Mouse (Mus musculus) intestine, postnatal 0 days (tissue): ENCODE results near the gene Rab3a. TPM values are rescaled to one million over a fixed set of nuclear protein-coding genes. Genes with fewer than 3 reads are reported as not detected.
A peak's percentile ranks its signal among the peaks of the same experiment; 100 is the strongest.

Experiments used
- ATAC-seq: fragments of 200-750 bp; cut with Nextera tagmentation; 2 replicates; pipeline ENCODE4 v1.8.0; 2017; ENCODE audit warnings: mild to moderate bottlenecking, moderate TSS enrichment, moderate library complexity
- H3K27ac ChIP-seq: fragments of 300-500 bp; sonication (generic); 2 replicates; pipeline ENCODE4 v1.5.1; 2014; ENCODE audit warnings: mild to moderate bottlenecking, low read depth, low read length, moderate library complexity
- H3K27me3 ChIP-seq: fragments of 300-500 bp; sonication (generic); replicated peaks from 2 replicates; pipeline ENCODE4 v1.6.1; 2014; ENCODE audit warnings: low read length, mixed read lengths; ENCODE audit not compliant: control insufficient read depth, insufficient read depth
- H3K36me3 ChIP-seq: fragments of 300-500 bp; sonication (generic); 2 replicates; pipeline ENCODE4 v1.6.1; 2014; ENCODE audit warnings: mild to moderate bottlenecking, moderate library complexity; ENCODE audit not compliant: control insufficient read depth, insufficient read depth
- H3K4me1 ChIP-seq: fragments of 300-500 bp; sonication (generic); replicated peaks from 2 replicates; pipeline ENCODE4 v1.6.1; 2014; ENCODE audit warnings: antibody characterized with exemption, low read length, mixed read lengths; ENCODE audit not compliant: control insufficient read depth, insufficient read depth
- H3K4me2 ChIP-seq: fragments of 300-500 bp; sonication (generic); replicated peaks from 2 replicates; pipeline ENCODE4 v1.6.1; 2014; ENCODE audit warnings: low read depth, mild to moderate bottlenecking, moderate library complexity
- H3K4me3 ChIP-seq: fragments of 300-500 bp; sonication (generic); 2 replicates; pipeline ENCODE4 v1.5.1; 2014; ENCODE audit warnings: low read depth, low read length
- H3K9ac ChIP-seq: fragments of 300-500 bp; sonication (generic); 2 replicates; pipeline ENCODE4 v1.6.1; 2014; ENCODE audit warnings: mild to moderate bottlenecking, low read depth, low read length
- H3K9me3 ChIP-seq: fragments of 300-500 bp; sonication (generic); 2 replicates; pipeline ENCODE4 v1.6.1; 2016; ENCODE audit warnings: mixed run types; ENCODE audit not compliant: control insufficient read depth
- CTCF ChIP-seq: sonication (generic); IDR thresholded peaks from 2 replicates; pipeline ENCODE4 v1.5.1; 2016; ENCODE audit warnings: low read depth, mild to moderate bottlenecking, control low read depth, antibody characterized with exemption, moderate library complexity
- WGBS: fragments of 180-500 bp; shearing (Covaris S2); extraction: QIAGEN DNeasy Blood & Tissue Kit; methylation state at CpG from one replicate; pipeline ENCODE4 v1.1.7; 2014; 5-methylcytosine and 5-hydroxymethylcytosine counted together
- polyA plus RNA-seq: library from polyadenylated mRNA; unstranded; fragments of >200 nt; fragmentation: Nextera tagmentation; extraction: Ambion mirVana; gene quantifications from 2 replicates; pipeline ENCODE4 v1.2.1, GENCODE M21; 2015

Rab3a gene
- polyA plus RNA-seq, 1 experiment from 2014 or later = 18.8 TPM

- no peak for ATAC-seq
- H3K4me2 ChIP-seq = no peak overlapping the region
- no peaks in the 10 kb centered on the region for H3K4me1 ChIP-seq
- H3K27ac ChIP-seq = no peak overlapping the region
- 68% methylated on average over 5 of the region's 5 CpGs for WGBS
- no peaks in the 10 kb centered on the region for H3K36me3 ChIP-seq
- H3K27me3 ChIP-seq = peaks cover 6% of the 10 kb centered on the region
- H3K4me3 ChIP-seq = no peak overlapping the region
- no peak overlapping the region for H3K9ac ChIP-seq
- no peaks in the 10 kb centered on the region for H3K9me3 ChIP-seq
- no peak for TF ChIP-seq CTCF
These were observed 16.8 kb upstream of the Rab3a start for GRCm38 (mm10) chr8:70737705-70738104.

DNA sequence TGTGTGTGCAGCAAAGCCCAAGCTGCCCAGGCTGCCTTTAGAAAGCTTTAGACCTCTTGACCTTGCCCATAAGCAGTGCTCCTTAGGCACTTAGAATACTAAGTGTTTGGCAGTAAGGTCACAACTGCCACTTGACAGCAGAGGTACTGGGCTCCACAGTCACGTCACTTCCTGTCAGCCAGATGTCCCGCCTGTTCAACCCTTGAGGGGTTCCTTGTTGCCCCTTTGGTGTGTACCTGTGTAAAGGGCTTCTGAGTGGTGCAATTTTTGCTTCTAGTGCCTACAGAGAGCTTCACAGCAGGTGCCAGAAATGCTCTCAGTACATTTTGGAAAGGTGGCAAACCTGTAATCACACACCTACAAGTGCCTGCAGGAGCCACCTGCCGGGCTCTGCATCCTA is 16.3 kb upstream of the Rab3a start:
- peaks cover 11% of the 10 kb centered on the region for H3K27me3 ChIP-seq
- no peaks in the 10 kb centered on the region for H3K36me3 ChIP-seq
- H3K4me2 ChIP-seq = no peak overlapping the region
- WGBS = 76% methylated on average over 3 of the region's 3 CpGs
- no peak for ATAC-seq
- no peak overlapping the region for H3K9ac ChIP-seq
- H3K9me3 ChIP-seq = no peaks in the 10 kb centered on the region
- H3K4me1 ChIP-seq = no peaks in the 10 kb centered on the region
- no peak for TF ChIP-seq CTCF
- no peak overlapping the region for H3K27ac ChIP-seq
- no peak overlapping the region for H3K4me3 ChIP-seq

DNA sequence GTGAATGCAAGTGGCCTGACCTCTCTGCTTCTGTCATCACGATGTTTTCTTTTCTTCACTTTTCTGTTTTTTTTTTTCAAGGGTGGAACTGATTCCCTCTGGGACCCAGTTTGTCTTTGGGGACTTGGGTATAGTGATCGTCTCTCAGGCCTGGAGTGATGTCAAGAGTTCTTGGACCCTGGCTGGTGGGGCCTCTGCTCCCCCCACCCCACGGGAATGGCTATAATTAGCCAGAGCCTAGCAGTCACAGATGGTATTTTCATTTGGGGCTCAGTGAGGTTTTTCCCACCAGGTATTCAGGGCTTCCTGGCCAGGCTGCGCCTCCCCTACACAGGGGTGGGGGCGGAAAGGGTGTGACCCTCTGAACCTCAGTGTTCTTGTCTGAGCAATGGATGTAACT is 12.8 kb upstream of the Rab3a start:
- Histone ChIP-seq H3K4me2 (no peak overlapping the region), H3K9me3 (no peaks in the 10 kb centered on the region), H3K36me3 (no peaks in the 10 kb centered on the region), H3K27ac (no peak overlapping the region), H3K4me3 (no peak overlapping the region), H3K27me3 (peaks cover 32% of the 10 kb centered on the region), H3K9ac (no peak overlapping the region), H3K4me1 (no peaks in the 10 kb centered on the region)
- TF ChIP-seq CTCF = no peak
- ATAC-seq = no peak
- WGBS = 63% methylated on average over 5 of the region's 5 CpGs

GRCm38 (mm10) chr8:70742176-70742575 is 12.3 kb upstream of the Rab3a start:
- no peak overlapping the region for H3K4me2 ChIP-seq
- H3K4me3 ChIP-seq = no peak overlapping the region
- no peak overlapping the region for H3K27ac ChIP-seq
- H3K4me1 ChIP-seq = no peaks in the 10 kb centered on the region
- no peaks in the 10 kb centered on the region for H3K9me3 ChIP-seq
- H3K9ac ChIP-seq = no peak overlapping the region
- no peaks in the 10 kb centered on the region for H3K36me3 ChIP-seq
- TF ChIP-seq CTCF = no peak
- H3K27me3 ChIP-seq = peaks cover 36% of the 10 kb centered on the region
- WGBS = 48% methylated on average over 11 of the region's 11 CpGs
- no peak for ATAC-seq

DNA sequence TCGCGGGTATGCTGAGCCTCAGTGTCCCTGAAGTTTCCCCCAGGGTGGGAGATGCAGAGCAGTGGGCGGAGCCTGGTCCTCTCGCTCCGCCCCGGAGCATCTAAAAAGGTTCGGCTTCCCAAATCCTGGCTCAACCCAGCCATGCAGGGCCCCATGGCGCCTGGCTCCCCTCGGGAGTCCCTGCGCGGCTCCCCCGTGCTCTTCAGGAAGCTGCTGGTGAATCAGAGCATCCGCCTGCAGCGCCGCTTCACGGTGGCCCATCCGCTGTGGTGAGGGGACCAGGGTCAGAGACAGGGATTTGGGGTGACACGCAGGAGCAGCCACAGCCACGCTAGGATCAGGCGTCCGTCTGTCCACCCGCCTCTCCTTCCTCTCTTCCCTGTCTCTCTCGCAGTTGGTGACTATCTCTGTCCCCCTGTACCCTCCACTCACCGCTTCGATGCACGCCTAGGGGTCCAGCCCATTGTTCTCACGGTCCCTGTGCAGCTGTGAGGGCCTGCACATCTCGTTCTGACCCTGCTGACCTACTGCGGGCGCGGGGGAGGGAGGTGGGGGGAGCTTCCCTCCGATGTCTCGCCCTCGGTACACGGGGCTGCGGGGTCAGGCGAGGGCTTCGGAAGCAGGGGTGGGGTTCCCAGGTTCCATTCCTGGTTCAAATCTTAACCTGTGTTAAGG is 11.4 kb upstream of the Rab3a start:
- H3K9me3 ChIP-seq = no peaks in the 10 kb centered on the region
- peak overlapping the region; percentile 57 for H3K4me2 ChIP-seq
- ATAC-seq = no peak
- H3K27me3 ChIP-seq = peaks cover 38% of the 10 kb centered on the region
- no peak for TF ChIP-seq CTCF
- H3K36me3 ChIP-seq = no peaks in the 10 kb centered on the region
- H3K27ac ChIP-seq = no peak overlapping the region
- H3K9ac ChIP-seq = no peak overlapping the region
- H3K4me1 ChIP-seq = no peaks in the 10 kb centered on the region
- H3K4me3 ChIP-seq = no peak overlapping the region
- WGBS = 10% methylated on average over 38 of the region's 38 CpGs

DNA sequence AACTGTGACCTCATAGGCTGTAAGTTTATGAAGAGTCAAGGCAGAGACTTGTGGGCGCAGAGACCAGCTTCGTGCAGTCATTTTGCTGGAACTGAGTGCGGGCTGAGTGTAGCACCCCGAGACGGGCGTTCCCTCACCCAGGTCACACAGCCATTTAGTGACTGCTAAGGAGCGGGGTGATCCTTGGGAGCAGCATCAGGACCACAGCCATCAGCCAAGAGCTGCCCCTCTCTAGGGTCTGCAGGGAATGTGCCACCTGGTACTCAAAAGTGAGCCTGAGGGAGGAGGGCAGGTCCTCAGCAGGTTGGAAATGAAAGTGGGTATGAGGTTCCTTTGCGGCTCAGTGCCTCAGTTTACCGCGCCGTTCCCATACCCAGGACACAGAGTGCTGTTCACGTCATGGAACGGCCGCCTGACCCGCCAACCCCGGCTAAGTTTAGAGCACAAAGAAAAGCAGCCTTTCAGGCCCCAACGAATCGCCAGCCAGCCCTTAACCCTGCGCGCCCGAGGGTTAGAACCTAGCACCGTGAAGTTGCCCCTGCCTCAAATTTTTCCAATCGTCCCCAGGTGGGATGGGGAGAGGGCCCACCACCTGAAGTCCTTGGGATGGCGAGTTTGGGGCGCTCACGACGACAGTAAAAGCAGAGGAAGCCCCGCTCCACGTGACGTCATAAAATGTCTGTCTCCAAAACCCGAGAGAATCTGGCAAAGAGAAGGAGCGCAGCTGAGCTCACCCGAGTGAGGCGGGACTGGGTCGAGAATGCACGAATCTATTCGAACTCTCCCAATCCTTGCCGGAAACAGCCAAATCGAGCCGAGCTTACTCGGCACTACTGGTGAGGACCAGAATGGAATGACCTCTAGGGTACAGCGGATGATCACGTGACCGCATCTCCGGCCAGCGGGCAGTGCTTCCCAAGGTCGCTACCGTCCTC is 10.6 kb upstream of the Rab3a start:
- ATAC-seq = no peak
- no peak for TF ChIP-seq CTCF
- peak overlapping the region; percentile 57 for H3K4me2 ChIP-seq
- peaks cover 38% of the 10 kb centered on the region for H3K27me3 ChIP-seq
- 0 out of 2 replicates have a peak overlapping the region, but pooled peaks have one; percentile 22 for H3K9ac ChIP-seq
- WGBS = 7% methylated on average over 48 of the region's 48 CpGs
- H3K27ac ChIP-seq = no peak overlapping the region
- H3K36me3 ChIP-seq = no peaks in the 10 kb centered on the region
- H3K9me3 ChIP-seq = no peaks in the 10 kb centered on the region
- H3K4me3 ChIP-seq = peak overlapping the region; percentile 20
- no peaks in the 10 kb centered on the region for H3K4me1 ChIP-seq
